Mouse (Mus musculus): ENCODE measurements around the gene Ptprj.
"Not testable (repeated sequence)": the region's sequence is repeated elsewhere in the genome, so short reads cannot be mapped to it uniquely, and the experiment has no call there.

The Ptprj gene

DNA sequence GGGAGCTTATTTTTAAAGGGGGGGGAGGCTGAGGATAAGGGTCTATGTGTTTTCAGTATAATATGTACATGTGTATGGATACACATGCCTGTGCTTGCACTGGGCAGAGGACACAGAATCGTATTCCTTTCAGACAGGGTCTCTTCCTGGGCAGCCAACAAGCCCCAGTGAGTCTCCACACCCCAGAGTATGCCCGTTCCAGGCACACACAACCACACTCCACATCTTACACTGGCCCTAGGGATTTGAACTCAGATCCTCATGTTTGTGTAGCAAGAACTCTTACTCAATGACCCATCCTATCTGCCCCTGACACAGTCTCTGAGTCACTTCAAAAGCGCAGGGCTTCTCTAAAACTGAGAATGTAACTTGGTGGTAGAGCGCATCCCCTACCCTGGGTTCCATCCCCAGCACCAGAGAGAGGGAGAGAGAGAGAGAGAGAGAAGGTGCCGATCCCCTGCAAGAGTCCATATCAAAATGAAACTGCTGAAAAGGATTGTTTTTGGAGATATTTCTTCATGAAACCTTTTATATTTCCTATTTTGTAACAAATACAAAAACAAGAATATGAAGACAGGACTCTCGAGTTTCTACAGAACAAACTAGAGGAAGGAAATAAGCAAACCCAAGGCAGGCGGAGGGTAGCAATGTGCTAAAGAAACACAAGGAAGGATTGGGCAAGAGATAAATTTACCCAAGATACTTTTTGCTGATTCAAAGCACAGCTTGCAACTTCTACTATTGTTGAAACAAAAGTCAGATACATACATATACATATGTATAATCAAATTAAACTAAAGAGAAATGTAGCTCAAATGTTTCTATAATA lies 2.8 kb downstream of the Ptprj start:
- DNase-seq (ENCODE audit: low spot score in 2 of 2), result no peak

GRCm38 (mm10) chr2:90576936-90577335 lies 3.5 kb downstream of the Ptprj start:
- DNase-seq (ENCODE audit: low spot score in 2 of 2), result no peak

DNA sequence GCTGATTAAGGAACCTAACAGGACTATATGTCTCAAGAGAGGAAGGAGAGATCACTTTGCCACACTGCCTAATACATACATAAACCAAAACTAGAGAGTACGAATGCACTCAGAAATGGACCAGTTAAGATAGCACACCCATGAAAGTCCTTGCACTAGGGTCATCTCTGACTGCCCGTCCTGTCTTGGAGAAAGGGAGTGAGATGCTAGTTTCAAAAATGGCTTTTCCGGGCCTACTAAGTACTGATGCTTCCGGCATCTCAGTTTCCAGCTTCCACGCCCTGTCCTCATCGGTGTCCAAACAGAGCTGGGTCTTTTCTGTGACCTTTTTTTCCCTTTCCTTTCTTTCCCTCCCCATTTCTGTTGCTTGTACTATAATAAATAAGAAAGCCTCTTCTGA lies 4.0 kb downstream of the Ptprj start:
- DNase-seq (ENCODE audit: low spot score in 2 of 2), result no peak

GRCm38 (mm10) chr2:90575713-90576112 lies 4.7 kb downstream of the Ptprj start:
- DNase-seq (ENCODE audit: low spot score in 2 of 2), result no peak

DNA sequence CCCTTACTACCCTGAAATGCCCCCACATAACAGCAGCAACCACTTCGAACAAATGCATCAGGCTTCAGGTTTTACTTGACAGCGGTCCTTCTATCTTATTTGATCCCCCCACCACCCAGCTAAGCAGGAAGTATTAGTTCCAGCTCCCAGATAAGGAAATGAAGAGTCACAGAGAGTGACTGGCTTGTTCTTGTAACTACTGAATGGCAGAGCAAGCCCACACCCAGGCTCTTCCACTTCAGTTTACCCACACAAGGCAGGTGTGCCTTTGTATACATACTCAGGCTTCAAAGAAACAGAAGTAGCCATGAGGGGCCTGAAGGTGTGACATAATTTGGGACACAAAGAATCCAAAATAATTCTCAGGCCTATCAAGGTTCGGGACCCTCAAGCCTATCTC lies 5.3 kb downstream of the Ptprj start:
- DNase-seq (ENCODE audit: low spot score in 2 of 2), result no peak

- DNase-seq (ENCODE audit: low spot score in 2 of 2), result no peak
These were observed 5.9 kb downstream of the Ptprj start for GRCm38 (mm10) chr2:90574536-90574935.

- peak in 1 of 2 experiments; percentile 57 for DNase-seq (ENCODE audit: low spot score in 2 of 2)
These were observed 6.6 kb downstream of the Ptprj start for GRCm38 (mm10) chr2:90573640-90574526.

GRCm38 (mm10) chr2:90572126-90572525 lies 8.3 kb downstream of the Ptprj start:
- no peak for DNase-seq (ENCODE audit: low spot score in 2 of 2)

- DNase-seq (ENCODE audit: low spot score in 2 of 2), result not testable (repeated sequence)
These were observed 9.0 kb downstream of the Ptprj start for GRCm38 (mm10) chr2:90571399-90571798.

DNA sequence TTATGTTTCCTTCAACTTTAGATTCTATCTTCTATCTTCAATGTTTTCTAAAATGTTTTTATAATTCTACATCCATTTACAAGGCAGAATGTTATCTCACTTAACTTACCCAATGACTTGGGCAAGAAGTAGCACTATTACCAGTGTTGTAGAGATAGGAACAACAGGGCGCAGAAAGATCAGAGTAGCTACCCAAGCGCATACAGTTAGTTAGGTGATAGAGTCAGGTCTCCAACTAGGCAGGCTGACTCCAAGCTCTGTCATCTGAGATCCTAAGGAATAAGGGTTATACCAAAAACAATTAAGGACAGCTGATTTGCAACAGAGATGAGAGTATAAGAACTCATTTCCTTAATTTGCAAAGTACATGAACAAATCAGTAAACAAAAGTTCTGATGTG lies 9.6 kb downstream of the Ptprj start:
- DNase-seq (ENCODE audit: low spot score in 2 of 2), result no peak

DNA sequence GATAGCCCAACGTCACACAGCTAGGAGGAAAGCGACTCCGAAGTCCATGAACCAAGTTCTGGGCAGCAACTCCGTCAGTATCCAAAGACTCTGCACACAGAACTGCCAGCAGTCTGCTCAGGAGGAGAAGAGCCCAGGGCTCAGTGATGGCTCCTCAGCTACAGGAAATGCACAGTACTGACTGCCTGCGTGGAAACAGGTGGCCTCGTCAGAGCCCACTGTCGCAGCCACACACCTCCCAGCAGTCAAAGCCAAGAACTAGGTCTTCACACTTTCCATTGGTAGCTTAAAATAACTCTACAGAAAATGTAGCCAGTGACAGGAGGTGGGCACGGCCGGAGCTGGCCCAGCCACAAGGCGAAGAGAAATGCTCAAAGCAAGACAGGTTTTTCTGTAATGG lies 10.2 kb downstream of the Ptprj start:
- no peak for DNase-seq (ENCODE audit: low spot score in 2 of 2)

DNA sequence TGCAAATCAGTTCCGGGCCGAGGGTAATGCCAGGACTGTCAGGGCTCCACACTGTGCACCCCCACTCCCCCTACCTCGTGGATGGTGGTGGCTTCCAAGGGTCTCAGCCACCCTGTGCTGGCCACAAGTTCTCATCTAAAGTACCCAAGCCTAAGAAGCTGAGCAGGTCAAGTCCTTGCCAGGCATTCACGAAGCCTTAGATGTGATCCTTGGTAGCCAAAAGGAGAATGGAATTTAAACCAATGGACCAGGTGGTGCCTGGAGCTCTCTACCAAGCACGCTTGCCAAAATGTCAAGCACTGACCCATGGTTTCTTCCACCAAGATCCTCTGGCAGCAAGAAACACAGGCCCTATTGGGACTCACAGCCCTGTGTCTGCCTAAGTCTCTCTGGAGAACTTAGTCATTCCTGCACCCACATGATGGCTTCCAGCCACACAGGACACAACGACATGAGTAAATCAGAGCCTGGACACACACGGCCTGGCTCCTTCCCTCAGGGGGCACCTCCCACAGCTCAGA lies 11.4 kb downstream of the Ptprj start:
- no peak for DNase-seq (ENCODE audit: low spot score in 2 of 2)

GRCm38 (mm10) chr2:90568091-90568490 lies 12.4 kb downstream of the Ptprj start:
- peak; percentile 49 to 68 for DNase-seq (ENCODE audit: low spot score in 2 of 2)

GRCm38 (mm10) chr2:90566773-90567528 lies 13.5 kb downstream of the Ptprj start:
- peak in 1 of 2 experiments; percentile 54 for DNase-seq (ENCODE audit: low spot score in 2 of 2)

- DNase-seq (ENCODE audit: low spot score in 2 of 2), result no peak
These were observed 14.4 kb downstream of the Ptprj start for GRCm38 (mm10) chr2:90566046-90566445.

- no peak for DNase-seq (ENCODE audit: low spot score in 2 of 2)
These were observed 15.1 kb downstream of the Ptprj start for GRCm38 (mm10) chr2:90565192-90565929.

GRCm38 (mm10) chr2:90564552-90564951 lies 15.9 kb downstream of the Ptprj start:
- no peak for DNase-seq (ENCODE audit: low spot score in 2 of 2)

DNA sequence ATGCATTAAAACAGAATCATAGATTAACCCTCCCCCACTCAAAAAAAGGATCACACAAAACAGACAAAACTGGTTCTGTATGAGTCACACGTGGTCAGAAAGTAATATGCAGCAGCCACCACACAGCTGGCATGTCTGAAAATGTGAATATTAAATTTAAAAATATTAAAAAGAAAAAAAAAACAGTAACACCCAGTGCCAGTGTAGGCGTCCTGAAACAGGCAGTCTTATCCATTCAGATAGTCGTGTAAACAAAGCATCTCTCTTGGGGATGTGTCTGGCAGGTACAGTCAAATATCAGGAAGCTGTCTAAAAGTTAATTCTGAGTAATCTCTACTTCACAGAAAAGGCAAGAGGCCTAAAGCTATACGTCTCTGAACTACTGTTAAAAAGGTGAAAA lies 17.3 kb downstream of the Ptprj start:
- DNase-seq (ENCODE audit: low spot score in 2 of 2), result no peak

DNA sequence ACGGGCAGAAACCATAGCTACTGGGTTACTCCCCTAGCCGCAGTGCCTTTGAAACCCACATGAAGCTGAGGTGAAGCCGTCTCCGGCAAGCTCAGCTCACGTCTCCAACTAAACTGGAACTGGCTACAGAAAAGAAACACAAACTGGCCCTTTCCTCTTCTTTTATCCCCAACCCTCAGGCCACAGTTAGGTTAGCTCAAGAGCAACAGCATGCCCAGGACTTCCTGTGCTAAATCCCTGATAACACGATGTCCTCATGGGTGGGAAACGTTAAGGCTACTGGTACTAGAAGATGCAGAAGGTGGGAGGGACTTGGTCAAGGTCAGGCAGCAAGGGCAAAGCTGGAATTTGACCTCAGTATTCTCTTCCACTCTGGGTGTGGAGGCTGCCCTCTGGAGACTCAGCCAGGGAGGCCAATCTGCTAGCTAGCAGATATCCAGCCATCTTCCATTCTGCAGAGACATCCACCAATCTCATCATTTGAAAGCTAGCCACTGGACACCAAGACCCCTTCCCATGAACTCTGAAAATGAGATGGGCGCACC lies 18.2 kb downstream of the Ptprj start:
- no peak for DNase-seq (ENCODE audit: low spot score in 2 of 2)

DNA sequence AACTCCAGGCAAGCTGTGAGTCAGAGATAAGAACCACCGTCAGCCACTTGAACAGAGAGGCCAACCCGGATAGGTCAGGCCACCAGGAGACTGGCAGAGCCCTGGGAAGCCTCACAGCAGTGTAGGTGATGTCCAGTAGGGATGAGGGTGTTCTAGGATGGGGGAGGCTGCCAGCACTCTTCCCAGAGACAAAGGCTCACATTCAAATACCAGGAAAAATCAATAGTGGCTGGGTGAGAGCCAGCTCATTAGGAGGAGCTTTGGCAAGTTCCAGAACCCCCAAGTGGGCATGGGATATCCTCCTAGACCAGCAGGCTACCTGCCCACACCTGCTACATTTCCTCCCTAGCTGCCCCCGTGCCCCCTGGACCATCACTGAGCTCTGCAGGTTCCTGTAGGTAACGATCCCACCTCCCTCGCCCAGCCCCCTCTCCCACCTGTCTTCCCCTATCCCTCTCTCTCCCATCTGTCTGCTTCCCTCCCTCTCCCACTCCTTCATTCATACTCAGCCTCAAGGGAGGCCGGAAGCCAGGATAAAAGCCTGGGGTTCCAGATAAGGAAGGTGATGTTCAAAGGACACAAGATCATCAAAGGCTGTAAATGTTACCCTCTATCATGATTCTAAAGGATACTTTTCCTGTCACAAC lies 20.1 kb downstream of the Ptprj start:
- DNase-seq (ENCODE audit: low spot score in 2 of 2), result no peak

Data from right cerebral cortex, adult 2 months (tissue).